In genomic region chr4:55811656-55812055, GRCm38 (mm10) we compare ENCODE assay signal across 21 mouse cellular contexts.
DNase-seq lines count a peak whose midpoint lies in the region; ATAC-seq and TF ChIP-seq lines count a peak whose summit lies in the region.
"Had no signal": no experiment of that assay in that cellular context is flagged by ENCODE, and none has a peak within 500 bp of the region (broad histone marks: within the 10 kb centered on the region; RNA-seq: fewer than 3 reads in every experiment).

No protein-coding gene starts in this region.

- no peak overlapping the region for H3K4me2 ChIP-seq in hindbrain, embryonic 16.5 days (ENCODE audit: low read length)
- no peak overlapping the region for H3K4me2 ChIP-seq in hindbrain, embryonic 14.5 days (replicated peaks)
- H3K4me2 ChIP-seq in midbrain, embryonic 13.5 days (replicated peaks), result no peak overlapping the region
- H3K4me2 ChIP-seq: embryonic facial prominence, embryonic 12.5 days; forebrain, embryonic 15.5 days; heart, embryonic 12.5 days had no signal

- TF ChIP-seq CTCF in testis, adult 2 months (IDR thresholded peaks at IDR 0.05; ENCODE audit: control insufficient read depth, insufficient read depth, insufficient replicate concordance, low read depth, low read length), result no peak

- H3K9me3 ChIP-seq in hindbrain, embryonic 16.5 days (ENCODE audit: control insufficient read depth, low read length), result no peaks in the 10 kb centered on the region
- no peaks in the 10 kb centered on the region for H3K9me3 ChIP-seq in hindbrain, embryonic 14.5 days (ENCODE audit: control insufficient read depth, low read length)
- no peaks in the 10 kb centered on the region for H3K9me3 ChIP-seq in midbrain, embryonic 13.5 days
- H3K9me3 ChIP-seq: embryonic facial prominence, embryonic 12.5 days; forebrain, embryonic 15.5 days; heart, embryonic 12.5 days had no signal

- no peak overlapping the region for H3K27ac ChIP-seq in hindbrain, embryonic 16.5 days (ENCODE audit: low read depth, low read length)
- H3K27ac ChIP-seq in hindbrain, embryonic 14.5 days, result no peak overlapping the region
- no peak overlapping the region for H3K27ac ChIP-seq in testis, adult 2 months (ENCODE audit: control insufficient read depth, insufficient read depth, low read depth, low read length)
- H3K27ac ChIP-seq in midbrain, embryonic 13.5 days, result no peak overlapping the region
- H3K27ac ChIP-seq: embryonic facial prominence, embryonic 12.5 days; forebrain, embryonic 15.5 days; hindbrain, postnatal 0 days had no signal

- no peak for TF ChIP-seq POLR2A in testis, adult 2 months (IDR thresholded peaks at IDR 0.05; ENCODE audit: control insufficient read depth, low read depth, low read length)

- H3K27me3 ChIP-seq in hindbrain, embryonic 16.5 days (replicated peaks; ENCODE audit: control insufficient read depth, insufficient read depth, low read length), result no peaks in the 10 kb centered on the region
- H3K27me3 ChIP-seq in hindbrain, embryonic 14.5 days (ENCODE audit: control insufficient read depth, insufficient read depth, low read length), result no peaks in the 10 kb centered on the region
- H3K27me3 ChIP-seq in testis, adult 2 months (ENCODE audit: control insufficient read depth, insufficient read depth, low read length), result no peaks in the 10 kb centered on the region
- H3K27me3 ChIP-seq in midbrain, embryonic 13.5 days, result no peaks in the 10 kb centered on the region
- H3K27me3 ChIP-seq: CH12.LX; embryonic facial prominence, embryonic 12.5 days; forebrain, embryonic 15.5 days; Patski had no signal

- H3K4me1 ChIP-seq in hindbrain, embryonic 16.5 days (ENCODE audit: control insufficient read depth, insufficient read depth, low read depth, low read length), result no peaks in the 10 kb centered on the region
- no peaks in the 10 kb centered on the region for H3K4me1 ChIP-seq in hindbrain, embryonic 14.5 days (replicated peaks; ENCODE audit: control insufficient read depth, insufficient read depth, low read length)
- H3K4me1 ChIP-seq in testis, adult 2 months (ENCODE audit: control insufficient read depth, insufficient read depth, low read length), result no peaks in the 10 kb centered on the region
- no peaks in the 10 kb centered on the region for H3K4me1 ChIP-seq in midbrain, embryonic 13.5 days (replicated peaks)
- H3K4me1 ChIP-seq: embryonic facial prominence, embryonic 12.5 days; forebrain, embryonic 15.5 days; heart, embryonic 12.5 days had no signal

- peak; percentile 42 for ATAC-seq in hindbrain, embryonic 16.5 days
- no peak for ATAC-seq in hindbrain, embryonic 14.5 days (ENCODE audit: low FRiP score)
- ATAC-seq in hematopoietic stem cell, adult 5-6 weeks (replicated peaks in 1 of 2; ENCODE audit: insufficient read depth in 1 of 2, low FRiP score in 2 of 2, low TSS enrichment in 1 of 2, low read depth in 1 of 2, poor library complexity in 2 of 2, severe bottlenecking in 2 of 2), result peak; percentile 68 to 83
- peak; percentile 56; the same call in 1 of the 2 replicates for ATAC-seq in monocyte, adult 5-6 weeks (replicated peaks; ENCODE audit: insufficient number of reproducible peaks, low FRiP score, low TSS enrichment, poor library complexity, severe bottlenecking)
- no peak for ATAC-seq in midbrain, embryonic 13.5 days
- ATAC-seq: activated CD4-positive, CD25-positive, alpha-beta regulatory T cell, adult 4 months; forebrain, embryonic 15.5 days; hindbrain, postnatal 0 days; Patski had no signal

- H3K36me3 ChIP-seq in hindbrain, embryonic 16.5 days (ENCODE audit: control insufficient read depth, insufficient read depth, low read length), result no peaks in the 10 kb centered on the region
- H3K36me3 ChIP-seq in hindbrain, embryonic 14.5 days (replicated peaks; ENCODE audit: control insufficient read depth, insufficient read depth), result no peaks in the 10 kb centered on the region
- H3K36me3 ChIP-seq in testis, adult 2 months (ENCODE audit: control insufficient read depth, insufficient read depth, low read length), result no peaks in the 10 kb centered on the region
- H3K36me3 ChIP-seq in midbrain, embryonic 13.5 days, result no peaks in the 10 kb centered on the region
- H3K36me3 ChIP-seq: embryonic facial prominence, embryonic 12.5 days; forebrain, embryonic 15.5 days; heart, embryonic 12.5 days had no signal

- H3K9ac ChIP-seq in hindbrain, embryonic 16.5 days (ENCODE audit: low read depth, low read length), result no peak overlapping the region
- no peak overlapping the region for H3K9ac ChIP-seq in hindbrain, embryonic 14.5 days
- no peak overlapping the region for H3K9ac ChIP-seq in midbrain, embryonic 13.5 days (replicated peaks)
- H3K9ac ChIP-seq: embryonic facial prominence, embryonic 12.5 days; forebrain, embryonic 15.5 days; heart, embryonic 12.5 days had no signal

- no peak for DNase-seq in hindbrain, embryonic 14.5 days (ENCODE audit: low spot score)
- no peak for DNase-seq in testis, postnatal 10 days (ENCODE audit: low spot score)
- no peak for DNase-seq in cerebellum, postnatal 25 days
- DNase-seq: adrenal gland, adult 8-10 months; cerebellum, adult 18-20 months; cerebellum, postnatal 10 days; gastrocnemius, postnatal 14 days; heart, adult 18-20 months; kidney, adult 18-20 months had no signal

- no peak overlapping the region for H3K4me3 ChIP-seq in hindbrain, embryonic 16.5 days (ENCODE audit: low read length)
- no peak overlapping the region for H3K4me3 ChIP-seq in hindbrain, embryonic 14.5 days (replicated peaks; ENCODE audit: low read length)
- H3K4me3 ChIP-seq in testis, adult 2 months (ENCODE audit: control insufficient read depth, low read depth, low read length), result peak overlapping the region; percentile 48; the same call in 1 of the 2 replicates
- H3K4me3 ChIP-seq in midbrain, embryonic 13.5 days (replicated peaks), result no peak overlapping the region
- H3K4me3 ChIP-seq: embryonic facial prominence, embryonic 12.5 days; forebrain, embryonic 15.5 days; heart, embryonic 12.5 days had no signal

- WGBS in hindbrain, embryonic 16.5 days, result 64% methylated on average over 3 of the region's 3 CpGs
- 65% methylated on average over 3 of the region's 3 CpGs for WGBS in hindbrain, embryonic 14.5 days
- WGBS in midbrain, embryonic 13.5 days, result 82% methylated on average over 3 of the region's 3 CpGs

Comparison
In these comparisons a context has a peak if more than half of its experiments do, and no peak if none do; other contexts are left out.
1. ATAC-seq: peak in hindbrain, embryonic 16.5 days (single experiment), hematopoietic stem cell, adult 5-6 weeks (2 of 2) and monocyte, adult 5-6 weeks (single experiment); none in hindbrain, embryonic 14.5 days (single experiment) and midbrain, embryonic 13.5 days (single experiment).